Mouse (Mus musculus) megakaryocyte-erythroid progenitor cell, adult 5-6 weeks (primary cell): ENCODE data around the gene Ttc7. TPM values are rescaled to one million over a fixed set of nuclear protein-coding genes. Genes with fewer than 3 reads are reported as not detected.

Source experiments
- ATAC-seq: replicated peaks from 2 replicates; pipeline ENCODE4 v1.8.0; 2016; ENCODE audit warnings: mild to moderate bottlenecking, inconsistent platforms; ENCODE audit not compliant: severe bottlenecking, poor library complexity, low FRiP score, low TSS enrichment
- total RNA-seq, 2 experiments: library from RNA; stranded (forward) in 1 of 2; stranded (reverse) in 1 of 2; fragments of 200-1000, 215-1000 nt in 1 of 2; fragments of >200 nt in 1 of 2; fragmentation: Nextera tagmentation in 1 of 2; gene quantifications; 2 replicates each; pipeline ENCODE4 v1.2.3; 2014 to 2017

Ttc7 gene
- total RNA-seq, 2 experiments from 2014 or later, result 49.5 to 56.9 TPM

DNA sequence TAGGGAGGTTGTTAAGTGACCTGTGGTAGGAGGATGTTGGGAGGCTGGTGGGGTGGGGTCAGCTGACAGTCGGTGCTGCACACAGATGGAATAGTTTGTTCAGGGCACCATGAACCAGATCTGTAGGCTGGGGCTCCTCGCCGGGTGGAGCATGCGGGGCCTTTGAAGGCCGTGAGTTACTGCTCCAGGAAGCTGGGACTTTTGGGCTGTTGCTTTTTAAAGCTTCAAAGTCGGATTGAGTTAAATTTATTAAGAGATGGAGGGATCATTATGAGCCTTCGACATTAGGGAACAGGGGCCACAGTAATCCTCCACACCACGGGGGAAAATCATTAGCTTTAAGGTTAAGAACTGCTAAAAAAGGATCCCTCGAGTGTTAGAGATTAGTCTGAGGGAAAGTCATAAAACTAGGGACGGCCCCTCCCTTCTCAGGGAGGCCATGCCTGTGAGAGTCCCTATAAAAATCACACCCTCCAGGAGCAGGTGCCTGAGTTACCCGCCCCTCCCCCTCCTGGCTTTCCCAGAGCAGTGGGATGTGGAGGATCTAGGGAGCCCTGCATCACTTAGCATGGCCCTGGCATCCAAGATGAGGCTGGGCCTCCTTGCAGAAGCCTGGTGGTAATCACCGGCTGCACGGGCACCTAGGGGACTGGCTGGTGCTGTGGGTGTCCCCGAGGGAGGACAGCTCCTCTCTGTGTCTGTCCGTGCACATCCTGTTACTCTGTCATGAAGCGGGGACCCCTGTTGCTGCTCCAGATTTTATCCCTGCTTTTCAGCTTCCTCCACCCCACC, 69.6 kb downstream of the Ttc7 start:
- ATAC-seq, result no peak

DNA sequence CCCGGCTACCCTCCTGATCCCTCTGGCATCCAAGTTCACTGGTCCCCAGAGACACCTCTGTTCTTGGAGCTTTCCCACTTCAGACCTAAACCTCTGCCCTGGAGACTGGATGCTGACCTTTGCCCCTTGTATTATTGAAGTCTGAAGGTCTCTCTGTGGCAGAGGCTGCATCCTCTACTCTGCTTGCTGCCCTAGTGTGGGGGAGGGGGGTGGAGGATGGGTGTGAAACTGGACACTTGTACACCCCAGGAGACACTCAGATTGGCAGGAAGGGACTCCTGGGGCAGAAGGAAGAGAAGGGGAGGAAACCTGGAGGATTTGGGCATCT, 70.2 kb downstream of the Ttc7 start:
- no peak for ATAC-seq

DNA sequence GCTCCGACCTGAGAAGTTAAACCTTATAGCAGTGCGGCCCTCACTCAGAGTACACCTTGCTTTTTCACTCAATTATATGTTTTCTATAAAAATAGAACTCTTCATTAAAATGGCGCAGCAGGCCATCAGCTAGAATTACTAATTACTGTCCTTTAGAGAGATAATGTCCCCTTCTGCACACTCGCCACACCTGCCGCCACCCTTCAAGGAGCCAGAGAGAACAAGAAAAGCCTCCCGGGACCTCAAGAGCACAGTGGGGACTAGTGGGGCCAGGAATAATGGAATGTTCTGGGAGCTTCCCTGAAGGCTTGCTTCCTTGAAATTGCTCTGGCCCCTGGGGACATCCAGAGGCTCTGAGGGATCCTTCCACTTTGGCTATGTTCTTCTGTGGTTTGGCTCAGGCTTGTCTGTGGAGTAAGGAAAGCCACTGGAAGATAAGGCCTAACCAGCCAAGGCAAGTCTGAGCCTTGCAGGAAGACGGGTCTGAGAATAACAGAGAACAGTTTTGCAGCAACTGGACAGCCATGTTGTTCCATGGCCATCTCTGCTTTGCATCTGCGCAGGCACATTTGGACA, 71.1 kb downstream of the Ttc7 start:
- no peak for ATAC-seq

DNA sequence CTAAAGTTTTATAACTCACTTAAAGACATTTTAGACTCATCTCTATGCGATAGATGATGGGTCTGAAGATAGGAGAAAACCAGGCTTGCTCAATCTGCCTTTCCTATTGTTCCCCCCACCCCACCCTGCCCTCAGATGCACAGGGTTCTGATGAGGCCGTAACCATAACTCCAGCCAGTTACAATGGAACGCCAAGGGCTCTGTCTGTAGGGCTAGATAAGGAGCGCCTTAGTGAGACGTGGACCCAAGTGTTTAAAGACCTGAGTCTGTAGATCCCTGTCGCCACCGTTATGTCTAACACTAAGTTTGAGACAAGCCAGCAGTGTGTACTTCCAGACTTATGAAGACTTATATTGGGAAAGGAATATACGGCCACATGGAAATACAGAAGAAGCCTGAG, 72.8 kb downstream of the Ttc7 start:
- ATAC-seq, result peak; percentile 72

GRCm38 (mm10) chr17:87356261-87356660, 73.6 kb downstream of the Ttc7 start:
- ATAC-seq, result no peak

GRCm38 (mm10) chr17:87357506-87357905, 74.8 kb downstream of the Ttc7 start:
- no peak for ATAC-seq

DNA sequence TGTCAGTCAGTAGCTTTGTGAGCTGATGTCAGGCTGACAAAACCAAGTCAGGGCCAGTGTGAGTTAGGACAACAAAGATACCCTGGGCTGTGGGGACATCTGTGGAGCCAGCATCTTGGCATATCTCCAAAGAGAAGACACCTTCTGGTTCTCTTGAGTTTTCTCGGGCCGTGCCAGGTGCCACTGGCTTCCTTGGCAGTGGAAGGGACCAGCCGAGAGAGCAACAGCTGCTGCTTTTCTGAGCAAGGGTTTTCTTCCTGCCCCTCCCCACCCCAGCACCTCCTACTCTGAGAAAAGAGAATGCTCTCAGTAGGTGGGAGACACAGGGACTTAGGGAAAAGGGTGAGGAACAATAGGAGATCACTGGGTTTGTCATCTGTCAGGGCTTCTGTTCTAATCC, 78.4 kb downstream of the Ttc7 start:
- ATAC-seq, result no peak; the same call in 1 of the 2 replicates

- no peak for ATAC-seq
Observed at GRCm38 (mm10) chr17:87364108-87364507, 81.4 kb downstream of the Ttc7 start.

GRCm38 (mm10) chr17:87365268-87365667, 82.6 kb downstream of the Ttc7 start:
- ATAC-seq, result peak; percentile 85

GRCm38 (mm10) chr17:87366520-87366919, 83.8 kb downstream of the Ttc7 start:
- no peak for ATAC-seq

GRCm38 (mm10) chr17:87367228-87367627, 84.5 kb downstream of the Ttc7 start:
- ATAC-seq, result no peak

DNA sequence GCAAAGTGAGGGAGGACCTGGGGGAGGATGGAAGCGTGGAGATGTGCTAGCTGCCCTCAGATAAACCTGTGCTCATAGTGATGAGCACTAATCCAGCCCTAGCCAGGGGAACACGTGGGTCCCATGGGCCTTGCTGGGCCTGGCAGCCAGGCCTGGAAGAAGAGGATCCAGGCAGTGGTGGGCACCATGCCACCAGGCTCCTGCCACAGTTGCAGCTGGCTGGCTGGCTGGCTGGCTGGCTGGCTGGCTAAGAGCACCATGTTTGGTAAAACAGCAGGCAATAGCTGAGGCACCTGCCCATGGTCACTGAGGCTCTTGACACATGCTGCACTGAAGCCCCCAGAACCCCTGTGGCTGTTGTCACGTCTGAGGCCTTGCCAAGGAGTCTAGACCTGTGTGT, 85.0 kb downstream of the Ttc7 start:
- no peak for ATAC-seq

DNA sequence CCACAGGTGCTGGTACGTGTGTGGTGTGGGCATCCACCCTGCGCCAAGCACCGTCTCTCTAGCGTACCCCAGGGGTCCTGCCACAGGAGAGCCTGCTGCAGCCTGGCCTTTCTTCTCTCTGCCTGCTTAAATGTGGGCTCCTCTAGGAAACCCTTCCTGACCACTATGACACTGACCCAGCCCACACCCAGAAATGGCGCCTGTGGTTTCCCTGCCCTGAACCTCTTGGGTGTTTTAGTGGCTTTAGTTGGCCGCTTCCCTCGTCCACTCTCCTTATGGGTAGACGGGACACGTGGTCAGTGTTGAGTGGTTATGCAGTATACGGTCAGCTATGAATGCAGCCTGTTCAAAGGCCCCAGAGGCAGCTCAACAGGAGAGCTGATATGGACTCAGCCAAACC, 85.8 kb downstream of the Ttc7 start:
- ATAC-seq, result no peak

DNA sequence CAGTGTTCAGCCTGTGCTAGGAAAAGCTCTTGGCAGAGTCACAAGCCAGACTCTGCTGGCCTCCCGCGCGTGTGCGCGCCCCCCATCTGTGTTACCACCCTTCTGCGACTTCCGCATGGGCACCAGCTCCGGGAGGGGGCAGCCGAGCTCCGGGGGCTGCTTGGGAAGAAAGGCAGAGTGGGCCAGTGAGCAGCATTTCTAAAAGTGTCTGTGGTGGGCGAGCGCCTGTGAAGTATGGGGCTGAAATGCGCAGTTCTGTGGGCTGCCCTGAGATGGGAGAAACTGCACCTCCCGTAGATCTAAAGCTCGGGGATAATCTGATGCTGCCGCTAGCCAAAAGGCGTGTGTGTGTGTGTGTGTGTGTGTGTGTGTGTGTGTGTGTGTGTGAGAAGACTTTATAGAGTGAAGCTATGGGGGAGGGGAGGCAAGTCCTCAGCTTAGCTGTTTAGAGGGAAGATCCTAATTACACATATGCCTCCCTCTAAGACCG, 86.6 kb downstream of the Ttc7 start:
- no peak for ATAC-seq

- no peak for ATAC-seq
Observed at GRCm38 (mm10) chr17:87372189-87372588, 89.5 kb downstream of the Ttc7 start.

- no peak for ATAC-seq
Observed at GRCm38 (mm10) chr17:87373327-87373726, 90.6 kb downstream of the Ttc7 start.

GRCm38 (mm10) chr17:87375941-87376511, 93.3 kb downstream of the Ttc7 start:
- no peak for ATAC-seq

DNA sequence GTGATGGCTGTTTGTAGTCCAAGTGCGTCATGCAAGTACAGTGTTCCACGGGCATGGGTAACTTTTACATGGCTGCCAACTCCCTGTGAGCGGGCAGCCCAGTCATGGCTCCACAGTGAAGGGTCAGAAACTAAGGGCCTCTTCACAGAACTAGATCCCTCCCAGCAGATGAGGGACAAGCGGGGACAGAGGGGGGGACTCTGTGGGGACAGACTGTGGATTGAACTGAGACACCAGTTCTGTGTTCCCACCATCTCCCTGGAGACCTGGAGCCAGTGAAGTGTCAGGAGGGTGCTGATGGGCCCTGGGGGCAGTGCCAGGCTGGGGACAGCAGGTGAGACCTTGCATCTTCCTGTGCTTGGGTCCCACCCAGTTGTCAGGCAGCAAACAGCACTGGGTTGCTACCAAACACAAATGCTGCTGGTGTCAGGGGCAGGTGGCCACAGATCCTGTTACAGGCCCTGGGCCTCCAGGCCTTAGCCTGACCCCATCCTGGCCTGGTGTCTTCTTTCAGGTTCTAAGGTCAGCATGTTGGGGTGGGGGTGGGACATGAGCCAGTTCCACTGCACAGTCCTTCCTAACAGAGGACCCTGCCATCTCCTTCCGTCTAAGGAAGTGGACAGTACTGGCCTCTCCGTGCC, 94.3 kb downstream of the Ttc7 start:
- ATAC-seq, result no peak

DNA sequence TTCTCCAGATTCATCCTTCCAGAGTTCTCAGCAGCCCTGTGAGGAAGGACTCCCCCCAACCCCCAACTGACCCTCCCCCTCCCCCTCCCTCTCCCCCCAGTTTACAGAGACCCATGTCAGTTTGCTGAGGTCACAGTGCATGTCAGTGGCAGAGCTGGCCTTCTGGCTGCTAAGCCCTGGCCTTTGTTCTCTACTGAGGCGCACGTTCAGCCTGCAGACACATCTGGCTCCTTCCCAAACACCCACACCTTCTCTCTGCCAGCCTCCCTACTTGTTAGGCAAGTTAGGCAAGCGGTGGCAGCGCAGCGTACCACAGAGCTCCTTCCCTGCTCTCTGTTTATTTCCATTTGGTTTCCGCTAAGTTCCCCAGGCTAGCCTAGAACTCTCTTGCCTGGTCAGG, 94.8 kb downstream of the Ttc7 start:
- no peak for ATAC-seq

GRCm38 (mm10) chr17:87378354-87379159, 95.9 kb downstream of the Ttc7 start:
- no peak for ATAC-seq
